Mouse (Mus musculus) forebrain, embryonic 13.5 days (tissue): ENCODE data around the gene Ptpre. TPM values are rescaled to one million over a fixed set of nuclear protein-coding genes. Genes with fewer than 3 reads are reported as not detected.
"Not testable (repeated sequence)": the region's sequence is repeated elsewhere in the genome, so short reads cannot be mapped to it uniquely, and the experiment has no call there.

Source experiments
- ATAC-seq: fragments of 200-750 bp; cut with Nextera tagmentation; 2 replicates; pipeline ENCODE4 v1.8.0; 2017
- H3K27ac ChIP-seq: fragments of 300-500 bp; sonication (generic); 2 replicates; pipeline ENCODE4 v1.5.1; 2015; ENCODE audit warnings: inconsistent platforms, mild to moderate bottlenecking, moderate library complexity
- H3K27me3 ChIP-seq: fragments of 300-500 bp; sonication (generic); 2 replicates; pipeline ENCODE4 v1.6.1; 2015; ENCODE audit warnings: mild to moderate bottlenecking, inconsistent platforms
- H3K36me3 ChIP-seq: fragments of 300-500 bp; sonication (generic); 2 replicates; pipeline ENCODE4 v1.6.1; 2015; ENCODE audit warnings: mild to moderate bottlenecking, inconsistent platforms; ENCODE audit not compliant: poor library complexity, severe bottlenecking
- H3K4me1 ChIP-seq: fragments of 300-500 bp; sonication (generic); 2 replicates; pipeline ENCODE4 v1.6.1; 2015; ENCODE audit warnings: inconsistent platforms
- H3K4me2 ChIP-seq: fragments of 300-500 bp; sonication (generic); 2 replicates; pipeline ENCODE4 v1.6.1; 2015; ENCODE audit warnings: inconsistent platforms, mild to moderate bottlenecking, moderate library complexity
- H3K4me3 ChIP-seq: fragments of 300-500 bp; sonication (generic); 2 replicates; pipeline ENCODE4 v1.5.1; 2015; ENCODE audit warnings: mild to moderate bottlenecking, inconsistent platforms
- H3K9ac ChIP-seq: fragments of 300-500 bp; sonication (generic); 2 replicates; pipeline ENCODE4 v1.6.1; 2015; ENCODE audit warnings: mild to moderate bottlenecking, inconsistent platforms
- H3K9me3 ChIP-seq: fragments of 300-500 bp; sonication (generic); replicated peaks from 2 replicates; pipeline ENCODE4 v1.6.1; 2016; ENCODE audit warnings: inconsistent platforms
- whole genome bisulfite sequencing: fragments of 180-500 bp; shearing (Covaris S2); methylation state at CpG from one replicate; pipeline ENCODE4 v1.1.7; 2015; 5-methylcytosine and 5-hydroxymethylcytosine counted together
- polyA plus RNA-seq: library from polyadenylated mRNA; unstranded; fragments of >200 nt; fragmentation: Nextera tagmentation; extraction: Ambion mirVana; gene quantifications from 2 replicates; pipeline ENCODE4 v1.2.1, GENCODE M21; 2015

Ptpre gene
- polyA plus RNA-seq, 1 experiment from 2014 or later = 2.3 TPM

GRCm38 (mm10) chr7:135614892-135615291 lies 77.6 kb downstream of the Ptpre start:
- Histone ChIP-seq H3K9ac (no peak overlapping the region), H3K36me3 (no peaks in the 10 kb centered on the region), H3K4me2 (no peak overlapping the region), H3K27ac (no peak overlapping the region), H3K27me3 (no peaks in the 10 kb centered on the region), H3K4me3 (no peak overlapping the region), H3K4me1 (peaks cover 25% of the 10 kb centered on the region), H3K9me3 (no peaks in the 10 kb centered on the region)
- ATAC-seq = no peak
- WGBS = 74% methylated on average over 8 of the region's 8 CpGs

GRCm38 (mm10) chr7:135616479-135616878 lies 79.2 kb downstream of the Ptpre start:
- H3K36me3 ChIP-seq, H3K4me3 ChIP-seq, H3K27me3 ChIP-seq, H3K4me2 ChIP-seq, H3K27ac ChIP-seq, H3K9ac ChIP-seq, H3K9me3 ChIP-seq, ATAC-seq: not testable (repeated sequence)
- H3K4me1 ChIP-seq = peaks cover 24% of the 10 kb centered on the region

- no peak overlapping the region for H3K4me2 ChIP-seq
- no peaks in the 10 kb centered on the region for H3K36me3 ChIP-seq
- ATAC-seq = 0 out of 2 replicates have a peak, but pooled peaks have one; percentile 24
- H3K4me3 ChIP-seq = no peak overlapping the region
- WGBS = 42% methylated on average over 11 of the region's 11 CpGs
- no peaks in the 10 kb centered on the region for H3K9me3 ChIP-seq
- no peaks in the 10 kb centered on the region for H3K27me3 ChIP-seq
- H3K4me1 ChIP-seq = peaks cover 20% of the 10 kb centered on the region
- H3K9ac ChIP-seq = no peak overlapping the region
- H3K27ac ChIP-seq = peak overlapping the region; percentile 20; the same call in 1 of the 2 replicates
These were observed 80.5 kb downstream of the Ptpre start for GRCm38 (mm10) chr7:135617776-135618175.

DNA sequence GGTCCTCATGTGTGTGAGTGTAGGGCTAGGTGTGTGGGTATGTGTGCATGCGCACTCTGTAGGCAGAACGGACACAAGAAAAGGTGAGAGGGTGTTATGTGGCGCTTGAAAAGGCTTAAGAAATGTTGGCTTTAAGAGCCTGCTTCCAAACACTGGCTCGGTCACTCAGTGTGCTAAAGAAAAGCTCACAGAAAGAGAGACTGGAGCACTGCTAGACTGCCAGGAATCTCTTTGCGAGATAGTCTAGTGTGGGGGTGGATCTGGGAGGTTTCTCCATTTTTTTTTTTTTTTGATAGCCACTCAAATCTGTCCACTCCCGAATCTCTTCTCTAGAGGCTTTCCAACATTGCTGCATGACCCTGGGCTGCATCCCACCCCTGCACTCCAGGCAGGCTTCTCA lies 84.4 kb downstream of the Ptpre start:
- Histone ChIP-seq H3K4me2 (no peak overlapping the region), H3K27me3 (no peaks in the 10 kb centered on the region), H3K27ac (no peak overlapping the region; the same call in 1 of the 2 replicates), H3K36me3 (no peaks in the 10 kb centered on the region), H3K4me3 (no peak overlapping the region), H3K9ac (no peak overlapping the region), H3K4me1 (peaks cover 20% of the 10 kb centered on the region), H3K9me3 (no peaks in the 10 kb centered on the region)
- 67% methylated on average over 6 of the region's 6 CpGs for WGBS
- no peak for ATAC-seq

DNA sequence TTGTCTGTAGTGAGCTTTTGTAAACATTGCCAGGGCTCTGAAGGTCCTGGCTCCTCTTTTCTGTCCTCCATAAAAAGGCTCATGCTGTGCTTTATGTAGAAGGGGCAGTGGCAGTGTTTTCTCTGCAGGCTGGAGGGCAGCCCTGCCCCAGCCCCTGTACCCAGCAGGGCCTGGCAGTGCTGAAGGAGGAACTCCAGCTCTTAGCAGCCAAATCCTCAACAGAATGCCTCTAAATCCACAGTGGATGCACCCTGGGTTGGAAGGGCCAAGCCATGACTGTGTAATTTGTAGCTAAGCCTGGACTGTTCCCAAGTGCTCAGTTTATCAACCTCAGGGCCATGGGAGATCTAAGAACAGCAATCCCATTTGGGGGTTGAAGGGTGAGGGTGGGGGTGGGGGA lies 85.0 kb downstream of the Ptpre start:
- Histone ChIP-seq H3K4me1 (peaks cover 20% of the 10 kb centered on the region), H3K27me3 (no peaks in the 10 kb centered on the region), H3K36me3 (no peaks in the 10 kb centered on the region), H3K4me3 (no peak overlapping the region), H3K9me3 (no peaks in the 10 kb centered on the region), H3K4me2 (no peak overlapping the region), H3K27ac (no peak overlapping the region), H3K9ac (no peak overlapping the region)
- ATAC-seq = no peak

- Histone ChIP-seq H3K27me3 (peaks cover 13% of the 10 kb centered on the region; the same call in 1 of the 2 replicates), H3K4me2 (no peak overlapping the region), H3K4me3 (no peak overlapping the region), H3K4me1 (peaks cover 12% of the 10 kb centered on the region; the same call in 1 of the 2 replicates), H3K27ac (no peak overlapping the region), H3K36me3 (no peaks in the 10 kb centered on the region), H3K9me3 (no peaks in the 10 kb centered on the region), H3K9ac (no peak overlapping the region)
- WGBS = 69% methylated on average over 3 of the region's 3 CpGs
- ATAC-seq = no peak
These were observed 87.6 kb downstream of the Ptpre start for GRCm38 (mm10) chr7:135624854-135625253.

GRCm38 (mm10) chr7:135628363-135628762 lies 91.1 kb downstream of the Ptpre start:
- Histone ChIP-seq H3K4me2 (no peak overlapping the region), H3K4me1 (peaks cover 19% of the 10 kb centered on the region; the same call in 1 of the 2 replicates), H3K4me3 (no peak overlapping the region), H3K27ac (no peak overlapping the region), H3K9me3 (no peaks in the 10 kb centered on the region), H3K27me3 (peaks cover 20% of the 10 kb centered on the region; the same call in 1 of the 2 replicates), H3K36me3 (no peaks in the 10 kb centered on the region), H3K9ac (no peak overlapping the region)
- no peak for ATAC-seq
- 91% methylated on average over 7 of the region's 7 CpGs for WGBS

GRCm38 (mm10) chr7:135629019-135629418 lies 91.7 kb downstream of the Ptpre start:
- 21% methylated on average over 9 of the region's 9 CpGs for WGBS
- ATAC-seq = no peak
- H3K27ac ChIP-seq = no peak overlapping the region
- peaks cover 22% of the 10 kb centered on the region for H3K27me3 ChIP-seq
- H3K4me3 ChIP-seq = no peak overlapping the region
- H3K4me1 ChIP-seq = peaks cover 21% of the 10 kb centered on the region
- H3K9me3 ChIP-seq = no peaks in the 10 kb centered on the region
- H3K4me2 ChIP-seq = no peak overlapping the region
- no peak overlapping the region for H3K9ac ChIP-seq
- H3K36me3 ChIP-seq = no peaks in the 10 kb centered on the region

GRCm38 (mm10) chr7:135631776-135632552 lies 94.7 kb downstream of the Ptpre start:
- H3K4me2 ChIP-seq = no peak overlapping the region
- no peak overlapping the region for H3K4me3 ChIP-seq
- ATAC-seq = peak; percentile 11; the same call in 1 of the 2 replicates
- no peaks in the 10 kb centered on the region for H3K9me3 ChIP-seq
- no peaks in the 10 kb centered on the region for H3K36me3 ChIP-seq
- no peak overlapping the region for H3K9ac ChIP-seq
- H3K27me3 ChIP-seq = peaks cover 34% of the 10 kb centered on the region
- H3K27ac ChIP-seq = no peak overlapping the region
- H3K4me1 ChIP-seq = peaks cover 45% of the 10 kb centered on the region
- 55% methylated on average over 8 of the region's 8 CpGs for WGBS

GRCm38 (mm10) chr7:135632716-135633258 lies 95.5 kb downstream of the Ptpre start:
- peaks cover 34% of the 10 kb centered on the region for H3K27me3 ChIP-seq
- H3K36me3 ChIP-seq = no peaks in the 10 kb centered on the region
- no peak overlapping the region for H3K9ac ChIP-seq
- H3K4me3 ChIP-seq = no peak overlapping the region
- WGBS = 84% methylated on average over 7 of the region's 7 CpGs
- H3K4me2 ChIP-seq = no peak overlapping the region
- no peak for ATAC-seq
- H3K27ac ChIP-seq = no peak overlapping the region
- no peaks in the 10 kb centered on the region for H3K9me3 ChIP-seq
- peaks cover 53% of the 10 kb centered on the region for H3K4me1 ChIP-seq

DNA sequence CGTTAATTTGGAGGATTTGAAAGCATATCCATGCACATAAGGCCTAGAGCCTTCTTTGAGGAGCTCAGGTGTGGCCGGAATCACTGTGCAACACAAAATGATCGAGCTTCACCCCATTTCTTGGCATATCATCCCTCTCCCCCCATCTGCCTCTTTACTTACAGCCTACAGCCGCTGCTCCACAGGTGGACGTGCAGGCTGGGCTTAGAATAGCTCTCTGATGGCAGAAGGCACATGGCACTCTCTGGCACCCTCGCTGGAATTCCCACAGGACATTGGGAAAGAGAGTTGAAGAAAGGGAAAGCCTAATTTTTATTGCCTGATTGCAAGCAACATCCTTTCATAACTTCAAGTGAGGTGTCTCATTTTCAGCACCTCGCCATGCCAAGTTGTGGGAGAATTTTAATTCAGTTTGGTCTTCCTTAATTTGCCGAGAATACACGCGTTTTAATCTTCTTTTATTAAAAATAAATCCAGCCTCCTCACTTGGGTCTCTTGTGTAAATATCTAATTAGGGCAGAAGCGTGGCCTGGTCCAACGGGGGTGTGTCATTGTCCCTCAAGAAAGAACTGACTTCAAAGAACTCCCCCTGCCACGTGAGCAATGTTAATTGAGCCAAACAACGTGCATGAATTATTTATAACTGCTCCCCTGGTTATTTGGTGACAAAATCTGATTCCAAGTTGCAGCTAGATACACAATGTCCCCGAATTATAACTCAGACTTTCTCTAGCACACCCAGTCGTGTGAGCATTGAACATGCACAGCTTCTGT lies 97.8 kb downstream of the Ptpre start:
- Histone ChIP-seq H3K4me2 (no peak overlapping the region; the same call in 1 of the 2 replicates), H3K27me3 (peaks cover 34% of the 10 kb centered on the region), H3K27ac (no peak overlapping the region), H3K4me1 (peaks cover 47% of the 10 kb centered on the region), H3K9me3 (no peaks in the 10 kb centered on the region), H3K4me3 (no peak overlapping the region), H3K36me3 (no peaks in the 10 kb centered on the region), H3K9ac (no peak overlapping the region)
- 26% methylated on average over 16 of the region's 16 CpGs for WGBS
- peak; percentile 60; the same call in 1 of the 2 replicates for ATAC-seq

GRCm38 (mm10) chr7:135637406-135637980 lies 100.2 kb downstream of the Ptpre start:
- 77% methylated on average over 13 of the region's 13 CpGs for WGBS
- Histone ChIP-seq H3K4me2 (no peak overlapping the region), H3K9ac (no peak overlapping the region), H3K27me3 (peaks cover 34% of the 10 kb centered on the region), H3K4me3 (no peak overlapping the region), H3K9me3 (no peaks in the 10 kb centered on the region), H3K36me3 (no peaks in the 10 kb centered on the region), H3K27ac (no peak overlapping the region), H3K4me1 (peaks cover 56% of the 10 kb centered on the region)
- ATAC-seq = no peak
